Mouse (Mus musculus) layer of hippocampus, postnatal 25 days (tissue): ENCODE measurements around the gene Cxadr. TPM values are rescaled to one million over a fixed set of nuclear protein-coding genes. Genes with fewer than 3 reads are reported as not detected.

ENCODE experiments used
- DNase-seq, 2 experiments: peaks; one replicate each; pipeline ENCODE4 v3.0.0; 2022; ENCODE audit warnings: mixed read lengths in 2 of 2, low spot score in 1 of 2; ENCODE audit errors: extremely low spot score in 1 of 2
- total RNA-seq, 2 experiments: library from RNA; stranded (reverse); gene quantifications; 2 replicates each; pipeline ENCODE4 v1.2.3; 2021

Gene Cxadr
- 10 to 100 TPM; 18.0 to 24.3 TPM for total RNA-seq

DNA sequence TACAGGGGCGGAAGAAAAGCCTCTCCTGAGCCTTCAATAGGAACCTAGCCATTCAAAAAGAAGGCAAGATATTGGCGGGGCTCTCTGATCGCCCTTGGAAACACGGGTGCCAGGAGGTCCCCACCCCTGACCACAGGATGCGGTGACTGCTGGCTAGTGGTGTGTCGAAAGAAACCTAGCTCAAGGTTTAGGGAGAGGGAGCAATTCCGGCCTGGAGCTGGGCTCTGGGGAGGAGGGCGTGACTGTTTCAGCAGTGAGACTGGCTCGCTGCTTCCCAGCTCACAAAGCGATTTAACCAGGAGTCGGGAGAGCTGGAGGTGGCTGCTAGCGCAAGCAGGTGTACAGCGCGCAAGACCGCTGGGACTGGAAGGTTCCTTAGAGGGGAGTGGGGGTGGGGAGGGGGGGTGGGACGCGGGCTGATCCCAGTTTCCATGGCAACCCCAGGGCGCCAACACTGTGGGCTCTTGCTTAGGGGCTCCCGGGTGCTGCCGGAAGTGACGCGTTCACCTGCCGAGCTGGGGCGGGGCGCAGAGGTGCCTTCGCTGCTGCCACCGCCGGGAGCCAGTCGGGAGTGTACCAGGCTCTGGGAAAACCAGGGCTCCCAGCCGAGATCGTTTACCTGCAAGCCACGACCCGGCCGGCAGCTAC is at the start of gene Cxadr:
TSS of gene Cxadr (plus strand) at position 307 of the 648 bp plus-strand sequence.
- peak; percentile 61 to 63 for DNase-seq

GRCm38 (mm10) chr16:78258989-78259388 is 42.3 kb upstream of the Cxadr start:
- DNase-seq = peak in 1 of 2 experiments; percentile 38

DNA sequence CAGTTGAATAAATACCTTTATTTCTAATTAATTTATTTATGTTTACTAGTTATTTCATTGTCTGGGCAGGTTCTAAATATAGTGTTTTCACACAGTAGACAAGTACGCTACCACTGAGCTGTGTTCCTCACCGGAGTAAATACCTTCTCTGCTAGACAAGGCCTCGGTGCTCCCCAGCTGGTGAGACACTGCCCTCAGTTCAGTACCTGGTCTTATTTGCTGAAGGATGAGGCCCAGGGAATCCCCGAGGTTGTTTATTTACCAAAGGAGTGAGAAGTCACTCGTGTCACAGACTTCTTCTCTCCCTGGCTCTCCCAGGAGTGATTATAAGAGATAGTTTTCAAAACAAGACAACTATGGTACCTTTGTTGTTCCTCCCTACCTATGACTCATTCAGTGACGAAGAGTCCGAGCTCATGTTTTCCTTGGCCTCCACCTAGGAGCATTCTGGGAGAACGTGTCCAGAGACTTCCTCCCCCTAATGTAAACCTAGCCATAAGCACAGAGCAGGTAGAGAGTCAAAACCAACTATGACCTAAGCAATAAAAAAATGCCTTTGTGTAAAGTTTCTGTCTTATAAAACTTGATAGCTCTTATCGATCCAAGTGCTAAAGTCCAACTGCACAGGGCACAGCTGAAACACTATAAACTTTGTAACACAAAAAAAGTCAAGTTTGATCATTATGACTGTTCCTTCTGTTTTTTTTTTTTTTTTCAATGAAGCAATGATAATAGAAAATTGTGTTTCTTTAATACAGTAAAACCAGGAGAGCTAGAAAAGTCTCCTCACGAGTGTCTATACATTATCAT is 41.0 kb upstream of the Cxadr start:
- no peak for DNase-seq

DNA sequence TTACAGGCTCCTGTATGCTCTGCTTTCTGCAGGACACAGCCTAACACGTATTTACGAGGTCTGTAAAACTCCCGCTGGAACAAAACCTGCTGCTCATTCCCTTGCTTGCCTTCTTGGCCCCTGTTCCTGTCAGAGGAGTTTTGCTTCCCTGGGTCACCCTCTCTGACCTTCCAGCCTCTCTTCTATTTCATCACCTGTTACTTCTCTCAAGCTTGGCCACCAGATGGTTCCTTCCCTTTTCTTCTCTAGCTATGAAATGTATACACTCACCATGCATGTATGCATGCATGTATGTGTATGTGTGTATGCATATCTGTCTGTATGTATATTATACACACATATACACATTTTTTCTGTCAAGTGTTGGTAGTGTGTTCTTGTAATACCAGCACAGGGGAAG is 39.8 kb upstream of the Cxadr start:
- DNase-seq = no peak

DNA sequence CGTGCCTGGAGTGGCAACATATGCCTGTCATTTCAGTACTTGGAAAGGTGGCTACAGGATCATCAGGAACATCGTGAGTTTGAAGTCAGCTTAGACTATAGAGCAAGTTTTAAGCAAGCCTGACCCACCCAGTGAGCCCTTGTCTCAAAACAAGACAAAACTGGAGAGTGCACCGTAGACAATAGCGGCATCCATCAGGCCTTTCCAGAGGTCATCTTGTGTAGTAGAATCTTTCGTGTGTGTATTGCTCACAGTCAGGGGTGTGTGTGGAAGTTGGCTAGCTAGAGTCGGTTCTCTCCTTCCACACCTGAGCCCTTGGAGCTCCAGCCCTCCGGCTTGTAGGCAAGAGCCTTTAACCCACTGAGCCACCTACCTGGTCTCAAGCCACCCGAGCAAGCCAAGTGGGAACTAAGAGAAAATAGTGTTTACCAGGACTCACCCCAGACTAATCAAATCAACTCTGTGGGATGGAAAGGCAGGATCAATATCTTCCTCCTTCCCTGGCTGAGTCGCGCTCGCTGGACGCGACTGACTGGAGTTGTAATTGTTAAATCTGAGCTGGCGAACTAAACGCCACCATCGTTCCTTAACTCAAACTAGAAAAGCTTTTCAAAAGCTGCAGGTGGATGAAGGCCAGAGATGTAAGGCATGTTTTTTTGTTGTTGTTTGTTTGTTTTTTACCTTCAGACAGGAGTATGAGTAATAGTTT is 36.7 kb upstream of the Cxadr start:
- no peak for DNase-seq

DNA sequence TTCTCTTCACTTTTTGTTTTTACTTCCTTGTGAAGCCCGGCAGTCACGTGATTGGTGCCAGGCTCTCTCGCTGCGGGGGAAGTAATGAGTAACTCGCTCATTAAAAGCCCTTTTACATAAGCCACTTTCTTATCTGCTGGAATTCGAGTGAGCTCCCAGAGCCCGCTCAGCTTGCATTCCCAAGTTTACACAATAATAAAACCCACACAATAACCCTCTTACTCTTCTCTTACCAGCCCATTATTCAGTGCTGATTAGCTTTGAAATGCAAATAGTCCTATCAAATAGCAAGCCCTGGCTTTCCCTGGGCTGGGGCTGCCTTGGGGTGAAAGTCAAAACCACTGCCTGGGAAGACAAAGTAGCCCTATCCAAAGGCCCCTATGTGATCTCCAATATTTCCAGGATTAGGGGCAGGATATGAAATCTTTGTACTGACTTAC is 36.1 kb upstream of the Cxadr start:
- peak in 1 of 2 experiments; percentile 14 for DNase-seq

GRCm38 (mm10) chr16:78265826-78266225 is 35.5 kb upstream of the Cxadr start:
- no peak for DNase-seq

DNA sequence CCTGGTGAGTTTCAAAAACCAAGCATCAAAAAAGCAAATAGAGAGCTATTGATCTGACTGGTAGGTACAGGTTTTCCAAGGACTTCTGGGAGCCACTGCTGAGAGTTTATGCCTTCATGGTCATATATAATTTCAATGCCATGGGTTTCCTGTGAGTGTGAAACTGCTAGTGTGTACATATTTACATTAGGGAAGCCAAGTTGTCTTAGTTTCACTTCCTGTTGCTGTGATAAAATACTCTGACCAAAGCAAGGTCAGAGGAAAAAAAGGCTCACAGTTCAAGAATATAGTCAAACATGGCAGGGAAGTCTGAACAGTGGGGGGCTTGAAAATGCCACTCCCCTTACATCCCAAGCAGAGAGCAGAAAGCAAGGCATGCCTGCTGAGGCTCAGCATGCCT is 33.8 kb upstream of the Cxadr start:
- no peak for DNase-seq

GRCm38 (mm10) chr16:78268167-78268566 is 33.1 kb upstream of the Cxadr start:
- no peak for DNase-seq

- no peak for DNase-seq
These were observed 26.3 kb upstream of the Cxadr start for GRCm38 (mm10) chr16:78274825-78275455.

DNA sequence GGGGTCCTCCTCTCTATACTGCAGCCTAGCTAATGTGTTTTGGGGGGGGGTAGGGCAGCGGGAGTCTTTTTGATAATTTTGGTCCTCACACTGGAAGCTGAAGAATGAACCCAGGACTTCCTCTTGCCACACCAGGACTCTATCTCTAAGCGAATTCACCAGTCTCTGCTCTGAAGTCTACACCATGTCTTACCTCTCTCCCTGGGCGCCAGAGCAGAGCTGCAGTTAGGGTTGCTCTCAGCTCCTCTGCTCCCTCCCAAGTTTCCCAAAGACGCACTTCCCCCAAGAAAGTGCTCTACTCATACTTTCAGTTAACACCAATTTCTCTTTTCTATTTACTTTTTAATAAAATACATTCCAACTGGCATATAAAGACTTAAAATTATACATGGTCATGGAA is 23.7 kb upstream of the Cxadr start:
- DNase-seq = no peak

GRCm38 (mm10) chr16:78280093-78280881 is 21.0 kb upstream of the Cxadr start:
- DNase-seq = no peak

DNA sequence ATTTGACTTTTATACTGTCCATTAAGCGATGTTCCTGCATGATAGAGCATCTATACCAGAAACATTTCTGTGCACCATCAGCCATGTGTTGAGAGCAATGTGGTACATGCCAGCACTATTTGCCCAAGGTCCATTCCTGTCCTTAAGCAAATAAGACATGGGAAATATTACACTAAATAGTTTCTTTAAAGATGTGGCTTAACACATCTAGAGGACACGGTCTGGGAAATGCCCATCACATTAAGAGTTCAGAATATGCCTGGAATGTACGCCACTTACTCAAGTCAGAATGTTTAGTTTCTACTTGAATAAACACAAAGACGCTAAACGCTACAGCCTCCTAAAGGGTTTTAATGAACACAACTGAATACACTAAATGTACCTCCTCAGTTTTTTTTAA is 18.1 kb upstream of the Cxadr start:
- no peak for DNase-seq

- no peak for DNase-seq
These were observed 7.2 kb upstream of the Cxadr start for GRCm38 (mm10) chr16:78294051-78294450.

DNA sequence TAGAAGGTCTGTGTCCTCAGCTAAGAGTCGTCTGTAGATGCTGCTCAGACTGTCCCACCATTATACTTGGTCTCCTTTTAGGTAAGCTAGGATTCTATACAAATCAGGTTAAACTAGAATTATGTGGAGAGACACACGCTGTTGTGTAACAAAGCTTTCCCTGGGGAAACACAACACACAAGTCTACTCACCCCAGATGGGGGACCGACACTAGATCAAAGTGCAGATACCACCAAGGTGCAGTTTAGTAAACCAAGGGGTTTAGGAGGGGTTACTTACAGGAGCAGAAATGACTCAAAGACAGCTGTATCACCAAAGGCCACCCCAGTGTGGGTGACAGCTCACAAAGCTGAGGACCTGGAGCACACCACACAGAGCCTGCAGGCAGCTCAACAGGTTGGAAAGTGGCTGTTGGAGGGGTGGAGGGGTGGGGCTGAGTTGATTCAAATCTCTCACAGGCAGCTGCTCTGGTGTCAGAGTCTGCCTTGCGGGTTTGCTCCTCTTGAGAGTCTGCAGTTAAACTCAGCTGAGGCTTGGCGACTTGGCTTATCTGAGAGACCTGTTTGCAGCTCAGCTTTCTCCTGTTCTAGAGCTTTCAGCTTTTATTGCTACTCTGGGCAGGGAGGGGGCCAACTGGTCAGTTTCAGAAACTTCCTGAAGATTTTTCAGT is 6.5 kb upstream of the Cxadr start:
- DNase-seq = no peak

- DNase-seq = no peak
These were observed 5.7 kb upstream of the Cxadr start for GRCm38 (mm10) chr16:78295601-78296000.

GRCm38 (mm10) chr16:78296114-78296513 is 5.2 kb upstream of the Cxadr start:
- DNase-seq = no peak

DNA sequence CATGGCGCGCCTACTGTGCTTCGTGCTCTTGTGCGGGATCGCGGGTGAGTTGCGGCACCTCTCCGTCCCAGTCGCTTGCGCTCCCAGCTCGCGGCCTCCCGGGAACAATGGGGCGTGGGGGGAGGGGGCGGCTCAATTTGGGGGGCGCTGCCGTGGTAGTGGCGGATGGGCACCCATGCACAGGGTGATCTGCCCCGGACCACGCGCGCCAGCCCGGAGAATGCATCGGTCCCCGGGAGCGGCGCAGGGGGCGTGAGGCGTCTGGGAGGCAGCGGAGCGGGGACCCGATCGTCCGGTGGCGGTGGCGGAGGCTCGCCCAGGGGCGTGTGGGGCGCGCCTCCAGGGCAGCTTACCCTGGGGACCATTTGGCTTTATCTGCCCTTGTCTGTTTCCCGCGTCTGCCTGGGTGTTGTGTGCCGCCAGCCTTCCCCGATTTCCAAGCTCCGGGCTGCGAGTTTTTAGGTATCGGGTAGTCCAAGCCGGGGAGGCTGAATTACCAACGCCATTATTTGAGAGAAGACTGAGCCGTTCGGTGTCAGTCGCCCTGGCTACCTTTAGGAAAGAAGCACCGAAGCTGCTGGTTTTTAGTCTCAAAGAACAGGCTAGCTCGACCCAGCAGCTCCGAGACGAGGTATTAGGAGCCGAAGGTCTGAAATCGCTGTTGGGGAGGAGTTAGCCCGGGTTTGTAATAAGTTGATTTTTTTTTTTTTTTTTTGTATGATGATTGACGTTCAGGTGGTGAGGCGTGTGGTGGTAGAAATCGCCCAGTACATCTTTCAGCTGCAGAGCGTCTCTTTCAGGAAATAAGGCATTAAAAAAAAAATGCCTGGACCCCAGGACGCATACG is 765 bp downstream of the Cxadr start:
- peak; percentile 25 to 34 for DNase-seq

DNA sequence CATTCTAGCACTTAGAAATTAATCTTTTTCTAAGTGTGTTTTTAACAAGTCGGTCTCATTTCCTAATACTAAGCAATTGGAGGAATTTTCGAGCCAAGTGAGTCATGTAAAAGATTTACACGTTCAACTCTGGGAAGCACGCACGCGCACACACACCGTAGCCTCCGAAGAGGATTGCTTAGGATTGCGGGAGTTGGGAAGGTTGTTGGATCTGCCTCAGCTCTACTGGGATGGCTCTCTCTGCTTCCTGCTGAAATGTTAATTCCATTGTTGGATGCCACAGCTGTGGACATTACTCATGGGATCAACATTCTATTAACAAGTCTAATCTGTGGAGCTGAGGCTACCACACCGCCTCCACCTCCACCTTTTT is 1.4 kb downstream of the Cxadr start:
- DNase-seq = no peak
